Mouse (Mus musculus): Measurements from ENCODE around the gene Btrc.

GRCm38 (mm10) chr19:45343941-45344340 is 19.6 kb upstream of the Btrc start:
- TF ChIP-seq GATA1 (IDR thresholded peaks at IDR 0.05; ENCODE audit: borderline replicate concordance, low read length) (no peak), FLI1 (IDR thresholded peaks at IDR 0.05; ENCODE audit: low read length) (no peak)
